Mouse (Mus musculus) testis, adult 2 months (tissue): ENCODE results near the gene D030056L22Rik.

Experiments used
- CTCF ChIP-seq: fragments of 200-500 bp; IDR thresholded peaks from 2 replicates; pipeline ENCODE4 v1.5.1; 2012; ENCODE audit warnings: low read depth, mild to moderate bottlenecking, inconsistent platforms, low read length, moderate library complexity; ENCODE audit not compliant: control insufficient read depth, insufficient read depth, insufficient replicate concordance
- POLR2A ChIP-seq: fragments of 200-500 bp; IDR thresholded peaks from 2 replicates; pipeline ENCODE4 v1.6.1; 2012; ENCODE audit warnings: low read depth, mild to moderate bottlenecking, inconsistent platforms, low read length, moderate library complexity; ENCODE audit not compliant: control insufficient read depth

GRCm38 (mm10) chr19:18712153-18712865 lies 684 bp upstream of the D030056L22Rik start:
- no peak for TF ChIP-seq POLR2A
- TF ChIP-seq CTCF = no peak
